Mouse (Mus musculus): ENCODE results near the gene Cryba1. TPM values are rescaled to one million over a fixed set of nuclear protein-coding genes. Genes with fewer than 3 reads are reported as not detected.
A peak's percentile ranks its signal among the peaks of the same experiment; 100 is the strongest.
"Not testable (repeated sequence)": the region's sequence is repeated elsewhere in the genome, so short reads cannot be mapped to it uniquely, and the experiment has no call there.

Gene Cryba1
- polyA plus RNA-seq, 1 experiment: not detected

- H3K4me1 ChIP-seq (ENCODE audit: control insufficient read depth, insufficient read depth, low read length): no peaks in the 10 kb centered on the region
Observed at GRCm38 (mm10) chr11:77762783-77763672, 37.9 kb upstream of the Cryba1 start, which contains the start of gene Myo18a. Myo18a (plus strand) TSS chr11:77763246.

GRCm38 (mm10) chr11:77760031-77760430 lies 34.9 kb upstream of the Cryba1 start:
- no peak overlapping the region for H3K27ac ChIP-seq (ENCODE audit: insufficient read depth, low read length)
- TF ChIP-seq POLR2A (IDR thresholded peaks at IDR 0.05; ENCODE audit: low read depth, low read length) (no peak), CTCF (IDR thresholded peaks at IDR 0.05; ENCODE audit: borderline replicate concordance, insufficient read depth, low read length) (no peak)
- H3K4me1 ChIP-seq (ENCODE audit: control insufficient read depth, insufficient read depth, low read length): no peaks in the 10 kb centered on the region
- H3K4me3 ChIP-seq (ENCODE audit: insufficient read depth, low read length): no peak overlapping the region

More at GRCm38 (mm10) chr11:77762783-77763672, 37.9 kb upstream of the Cryba1 start, which contains the start of gene Myo18a:
- peak within 1 kb of the TSS; percentile 57 for H3K4me3 ChIP-seq (ENCODE audit: insufficient read depth, low read length)
- TF ChIP-seq CTCF (IDR thresholded peaks at IDR 0.05; ENCODE audit: borderline replicate concordance, insufficient read depth, low read length) (peak; percentile 36; the same call in 1 of the 2 replicates), POLR2A (IDR thresholded peaks at IDR 0.05; ENCODE audit: low read depth, low read length) (peak; percentile 61)
- no peak within 1 kb of the TSS for H3K27ac ChIP-seq (ENCODE audit: insufficient read depth, low read length)

DNA sequence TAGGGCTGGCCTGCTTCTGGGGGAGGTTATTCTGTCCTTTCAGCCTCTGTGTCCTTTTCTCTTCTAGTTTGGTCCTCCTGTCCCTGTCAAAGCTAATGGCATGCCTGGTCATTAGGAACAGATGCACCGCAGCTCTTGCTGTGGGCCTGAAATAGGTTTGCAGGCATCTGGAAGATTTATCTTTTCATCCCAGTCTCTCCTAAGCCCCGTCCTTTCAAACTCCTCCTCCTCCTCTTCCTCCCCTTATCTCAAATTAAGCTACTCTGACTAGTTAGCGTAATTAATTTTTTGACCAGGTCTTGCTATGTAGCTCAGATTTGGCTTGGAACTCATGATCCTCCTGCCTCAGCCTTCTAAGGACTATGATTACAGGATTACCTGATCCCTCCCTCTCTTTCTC lies 28.4 kb upstream of the Cryba1 start:
- H3K4me1 ChIP-seq (ENCODE audit: control insufficient read depth, insufficient read depth, low read length): no peaks in the 10 kb centered on the region
- no peak overlapping the region for H3K27ac ChIP-seq (ENCODE audit: insufficient read depth, low read length)
- no peak overlapping the region for H3K4me3 ChIP-seq (ENCODE audit: insufficient read depth, low read length)
- TF ChIP-seq CTCF (IDR thresholded peaks at IDR 0.05; ENCODE audit: borderline replicate concordance, insufficient read depth, low read length) (no peak), POLR2A (IDR thresholded peaks at IDR 0.05; ENCODE audit: low read depth, low read length) (no peak)

GRCm38 (mm10) chr11:77752525-77752924 lies 27.4 kb upstream of the Cryba1 start:
- Histone ChIP-seq H3K4me1 (ENCODE audit: control insufficient read depth, insufficient read depth, low read length) (no peaks in the 10 kb centered on the region), H3K4me3 (ENCODE audit: insufficient read depth, low read length) (no peak overlapping the region), H3K27ac (ENCODE audit: insufficient read depth, low read length) (no peak overlapping the region)
- TF ChIP-seq POLR2A (IDR thresholded peaks at IDR 0.05; ENCODE audit: low read depth, low read length) (no peak), CTCF (IDR thresholded peaks at IDR 0.05; ENCODE audit: borderline replicate concordance, insufficient read depth, low read length) (no peak)

- H3K4me3 ChIP-seq (ENCODE audit: insufficient read depth, low read length): no peak overlapping the region
- no peak for TF ChIP-seq CTCF (IDR thresholded peaks at IDR 0.05; ENCODE audit: borderline replicate concordance, insufficient read depth, low read length)
- no peak for TF ChIP-seq POLR2A (IDR thresholded peaks at IDR 0.05; ENCODE audit: low read depth, low read length)
- H3K27ac ChIP-seq (ENCODE audit: insufficient read depth, low read length): no peak overlapping the region
- no peaks in the 10 kb centered on the region for H3K4me1 ChIP-seq (ENCODE audit: control insufficient read depth, insufficient read depth, low read length)
Observed at GRCm38 (mm10) chr11:77748996-77749395, 23.9 kb upstream of the Cryba1 start.

GRCm38 (mm10) chr11:77747103-77747502 lies 22.0 kb upstream of the Cryba1 start:
- not testable (repeated sequence) for H3K4me3 ChIP-seq (ENCODE audit: insufficient read depth, low read length); H3K4me1 ChIP-seq (ENCODE audit: control insufficient read depth, insufficient read depth, low read length); H3K27ac ChIP-seq (ENCODE audit: insufficient read depth, low read length)

GRCm38 (mm10) chr11:77746652-77747051 lies 21.6 kb upstream of the Cryba1 start:
- TF ChIP-seq POLR2A (IDR thresholded peaks at IDR 0.05; ENCODE audit: low read depth, low read length) (no peak), CTCF (IDR thresholded peaks at IDR 0.05; ENCODE audit: borderline replicate concordance, insufficient read depth, low read length) (no peak)
- Histone ChIP-seq H3K4me3 (ENCODE audit: insufficient read depth, low read length) (no peak overlapping the region), H3K27ac (ENCODE audit: insufficient read depth, low read length) (no peak overlapping the region), H3K4me1 (ENCODE audit: control insufficient read depth, insufficient read depth, low read length) (no peaks in the 10 kb centered on the region)

- Histone ChIP-seq H3K4me1 (ENCODE audit: control insufficient read depth, insufficient read depth, low read length) (no peaks in the 10 kb centered on the region), H3K4me3 (ENCODE audit: insufficient read depth, low read length) (no peak overlapping the region), H3K27ac (ENCODE audit: insufficient read depth, low read length) (no peak overlapping the region)
- peak; percentile 4; the same call in 1 of the 2 replicates for TF ChIP-seq CTCF (IDR thresholded peaks at IDR 0.05; ENCODE audit: borderline replicate concordance, insufficient read depth, low read length)
- no peak for TF ChIP-seq POLR2A (IDR thresholded peaks at IDR 0.05; ENCODE audit: low read depth, low read length)
Observed at GRCm38 (mm10) chr11:77743966-77744365, 18.9 kb upstream of the Cryba1 start.

GRCm38 (mm10) chr11:77738555-77738954 lies 13.5 kb upstream of the Cryba1 start:
- Histone ChIP-seq H3K27ac (ENCODE audit: insufficient read depth, low read length) (no peak overlapping the region), H3K4me3 (ENCODE audit: insufficient read depth, low read length) (no peak overlapping the region), H3K4me1 (ENCODE audit: control insufficient read depth, insufficient read depth, low read length) (no peaks in the 10 kb centered on the region)
- no peak for TF ChIP-seq POLR2A (IDR thresholded peaks at IDR 0.05; ENCODE audit: low read depth, low read length)
- TF ChIP-seq CTCF (IDR thresholded peaks at IDR 0.05; ENCODE audit: borderline replicate concordance, insufficient read depth, low read length): no peak

DNA sequence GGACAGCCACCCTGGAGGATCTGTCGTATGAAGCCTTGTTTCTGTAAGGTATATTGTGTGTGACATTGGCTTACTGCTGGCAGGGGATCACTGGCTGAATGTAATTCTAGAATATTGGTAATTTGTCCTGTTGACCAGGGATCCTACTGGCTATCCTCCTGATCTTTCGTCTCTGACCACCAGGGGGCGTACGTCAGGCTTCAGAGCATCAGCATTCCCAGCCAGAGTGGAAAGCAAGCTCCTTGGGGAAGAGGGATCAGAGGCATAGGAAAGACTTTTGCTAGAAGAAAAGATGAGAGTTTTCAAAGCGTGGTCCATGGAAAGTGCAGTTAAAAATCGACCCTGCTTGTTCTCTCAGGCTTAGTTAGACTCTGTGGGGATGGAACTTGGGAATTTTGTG lies 12.2 kb upstream of the Cryba1 start:
- no peak for TF ChIP-seq POLR2A (IDR thresholded peaks at IDR 0.05; ENCODE audit: low read depth, low read length)
- peak; percentile 82 for TF ChIP-seq CTCF (IDR thresholded peaks at IDR 0.05; ENCODE audit: borderline replicate concordance, insufficient read depth, low read length)
- Histone ChIP-seq H3K4me1 (ENCODE audit: control insufficient read depth, insufficient read depth, low read length) (no peaks in the 10 kb centered on the region), H3K4me3 (ENCODE audit: insufficient read depth, low read length) (no peak overlapping the region), H3K27ac (ENCODE audit: insufficient read depth, low read length) (no peak overlapping the region)

All from embryonic fibroblast, embryonic 13.5 days (primary cell).